Mouse (Mus musculus) CH12.LX (cell line): Measurements from ENCODE around the gene Col19a1. TPM values are rescaled to one million over a fixed set of nuclear protein-coding genes. Genes with fewer than 3 reads are reported as not detected.

Experiments
- DNase-seq: peaks from one replicate; pipeline ENCODE4 v3.0.0-alpha.2; 2013; ENCODE audit errors: extremely low read depth
- H3K27ac ChIP-seq: 2 replicates; pipeline ENCODE4 v1.5.1; 2012; ENCODE audit warnings: low read depth, mild to moderate bottlenecking, control low read depth, moderate library complexity; ENCODE audit not compliant: insufficient read depth
- H3K27me3 ChIP-seq: replicated peaks from 2 replicates; pipeline ENCODE3; 2012; ENCODE audit warnings: inconsistent platforms
- H3K36me3 ChIP-seq, 2 experiments: replicated peaks in 1 of 2; 2 replicates each; pipeline versions ENCODE3 to v1.6.1; 2012; ENCODE audit warnings: inconsistent platforms in 1 of 2, low read length in 1 of 2, mild to moderate bottlenecking in 1 of 2, mixed read lengths in 1 of 2, moderate library complexity in 1 of 2; ENCODE audit not compliant: control insufficient read depth in 1 of 2, insufficient read depth in 1 of 2
- H3K4me1 ChIP-seq, 2 experiments: 2 replicates each; pipeline ENCODE4 v1.6.1; 2012; ENCODE audit warnings: inconsistent platforms in 1 of 2, moderate library complexity in 1 of 2; ENCODE audit not compliant: insufficient read depth in 2 of 2, control insufficient read depth in 1 of 2
- H3K4me2 ChIP-seq: 2 replicates; pipeline ENCODE4 v1.6.1; 2012; ENCODE audit warnings: low read depth, mild to moderate bottlenecking, control low read depth; ENCODE audit not compliant: poor library complexity, insufficient read depth, severe bottlenecking
- H3K4me3 ChIP-seq, 3 experiments: fragments of 150-350 bp in 1 of 3; sonication (generic) in 1 of 3; replicated peaks in 1 of 3; 2 replicates each; pipeline versions ENCODE3 to v1.5.1; 2011 to 2012; ENCODE audit warnings: low read depth in 2 of 3, low read length in 2 of 3, mild to moderate bottlenecking in 2 of 3, moderate library complexity in 2 of 3, control low read depth in 1 of 3, improper control_type of control experiment in 1 of 3, inconsistent platforms in 1 of 3, mixed read lengths in 1 of 3; ENCODE audit not compliant: poor library complexity in 1 of 3
- H3K79me2 ChIP-seq: replicated peaks from 2 replicates; pipeline ENCODE4 v1.6.1; 2012; ENCODE audit warnings: mild to moderate bottlenecking, moderate library complexity; ENCODE audit not compliant: control insufficient read depth, poor library complexity, insufficient read depth, severe bottlenecking; ENCODE audit errors: extremely low read depth
- H3K9ac ChIP-seq: 2 replicates; pipeline ENCODE4 v1.6.1; 2012; ENCODE audit warnings: low read depth, mild to moderate bottlenecking, control low read depth, moderate library complexity; ENCODE audit not compliant: insufficient read depth
- H3K9me3 ChIP-seq: replicated peaks from 2 replicates; pipeline ENCODE3; 2012; ENCODE audit warnings: low read length, inconsistent platforms, mixed read lengths
- CTCF ChIP-seq, 2 experiments: IDR thresholded peaks in 1 of 2; conservative IDR thresholded peaks in 1 of 2; 2 replicates each; pipeline ENCODE4 v1.5.1; 2011 to 2012; ENCODE audit warnings: low read depth in 2 of 2, low read length in 2 of 2, improper control_type of control experiment in 1 of 2, inconsistent platforms in 1 of 2, mild to moderate bottlenecking in 1 of 2, moderate library complexity in 1 of 2
- E2F4 ChIP-seq: IDR thresholded peaks from 2 replicates; pipeline ENCODE4 v1.6.1; 2011; ENCODE audit warnings: low read depth, low read length, improper control_type of control experiment; ENCODE audit not compliant: insufficient replicate concordance
- ELF1 ChIP-seq: IDR thresholded peaks from 2 replicates; pipeline ENCODE4 v1.6.1; 2014; ENCODE audit warnings: low read depth, mild to moderate bottlenecking, inconsistent platforms, low read length, improper control_type of control experiment
- MXI1 ChIP-seq: IDR thresholded peaks from 2 replicates; pipeline ENCODE4 v1.6.1; 2011; ENCODE audit warnings: mild to moderate bottlenecking, low read depth, low read length, improper control_type of control experiment
- NRF1 ChIP-seq: IDR thresholded peaks from 2 replicates; pipeline ENCODE4 v1.6.1; 2014; ENCODE audit warnings: low read depth, mild to moderate bottlenecking, inconsistent platforms, low read length, improper control_type of control experiment, moderate library complexity
- PAX5 ChIP-seq: IDR thresholded peaks from 2 replicates; pipeline ENCODE4 v1.6.1; 2012; ENCODE audit warnings: low read length, inconsistent platforms, mixed read lengths
- SMC3 ChIP-seq: IDR thresholded peaks from 2 replicates; pipeline ENCODE4 v1.6.1; 2011; ENCODE audit warnings: low read depth, low read length, improper control_type of control experiment
- TCF12 ChIP-seq: IDR thresholded peaks from 2 replicates; pipeline ENCODE4 v1.6.1; 2014; ENCODE audit warnings: low read depth, mild to moderate bottlenecking, inconsistent platforms, low read length, improper control_type of control experiment
- UBTF ChIP-seq: IDR thresholded peaks from 2 replicates; pipeline ENCODE4 v1.6.1; 2012; ENCODE audit warnings: low read depth, mild to moderate bottlenecking, inconsistent platforms, low read length, improper control_type of control experiment, moderate library complexity
- ZKSCAN1 ChIP-seq: IDR thresholded peaks from 2 replicates; pipeline ENCODE4 v1.6.1; 2012; ENCODE audit warnings: low read depth, inconsistent platforms, low read length, improper control_type of control experiment, borderline replicate concordance
- ZNF384 ChIP-seq: IDR thresholded peaks from 2 replicates; pipeline ENCODE4 v1.6.1; 2012; ENCODE audit warnings: low read depth, low read length, improper control_type of control experiment, inconsistent platforms
- dilution Hi-C: fragments of 300-500 bp; cut with MboI; formaldehyde crosslinking; loops from 2 replicates; pipeline ENCODE4 v1.14.3; 2020; ENCODE audit warnings: low sequenced_read_pairs; ENCODE audit not compliant: extremely low pct_unique_long_range_greater_than_20kb, extremely low pct_ligation_motif_present
- in situ Hi-C: fragments of 300-500 bp; cut with MboI; formaldehyde crosslinking; loops from 3 replicates; pipeline ENCODE4 v1.14.3; 2019; ENCODE audit warnings: low sequenced_read_pairs, low pct_ligation_motif_present, low pct_unique_long_range_greater_than_20kb, mixed read lengths
- polyA plus RNA-seq: library from polyadenylated mRNA; unstranded; fragments of >175 nt; gene quantifications from 2 replicates; pipeline ENCODE4 v1.2.1, GENCODE M21; 2012; ENCODE audit warnings: low read depth; ENCODE audit not compliant: insufficient read length
- total RNA-seq, 2 experiments: library from RNA; depleted of rRNA; stranded (reverse); fragments of 300-350 nt in 1 of 2; fragments of >200 nt in 1 of 2; gene quantifications; 2 replicates each; pipeline ENCODE4 v1.2.3; 2012 to 2014

Gene Col19a1
- total and polyA plus RNA-seq, 3 experiments, result not detected

GRCm38 (mm10) chr1:24347621-24348160 is 239.6 kb downstream of the Col19a1 start:
- in situ Hi-C loops (no loop called here), dilution Hi-C loops (no loop called here)
- TF ChIP-seq NRF1, result no peak
- no peak for TF ChIP-seq TCF12
- TF ChIP-seq ZKSCAN1, result no peak
- TF ChIP-seq SMC3, result no peak
- TF ChIP-seq ZNF384, result no peak
- TF ChIP-seq ELF1, result no peak
- TF ChIP-seq PAX5, result no peak
- no peak for TF ChIP-seq MXI1
- no peak for TF ChIP-seq CTCF (conservative IDR thresholded peaks at IDR 0.05 in 1 of 2, IDR thresholded peaks at IDR 0.05 in 1 of 2; ENCODE audit: low read depth in 2 of 2, low read length in 2 of 2)
- no peaks in the 10 kb centered on the region for H3K9me3 ChIP-seq
- H3K36me3 ChIP-seq, result no peaks in the 10 kb centered on the region
- H3K27me3 ChIP-seq, result no peaks in the 10 kb centered on the region
- H3K4me1 ChIP-seq, result no peaks in the 10 kb centered on the region
- H3K79me2 ChIP-seq, result no peaks in the 10 kb centered on the region
- no peak overlapping the region for H3K4me2 ChIP-seq
- H3K27ac ChIP-seq, result no peak overlapping the region
- no peak overlapping the region for H3K9ac ChIP-seq
- DNase-seq, result no peak
- no peak overlapping the region for H3K4me3 ChIP-seq

- DNase-seq, result no peak
- Histone ChIP-seq H3K27ac (no peak overlapping the region), H3K4me1 (no peaks in the 10 kb centered on the region), H3K9ac (no peak overlapping the region), H3K79me2 (no peaks in the 10 kb centered on the region), H3K4me2 (no peak overlapping the region), H3K27me3 (no peaks in the 10 kb centered on the region), H3K9me3 (no peaks in the 10 kb centered on the region), H3K36me3 (no peaks in the 10 kb centered on the region), H3K4me3 (no peak overlapping the region)
- no peak for TF ChIP-seq E2F4
- TF ChIP-seq CTCF (conservative IDR thresholded peaks at IDR 0.05 in 1 of 2, IDR thresholded peaks at IDR 0.05 in 1 of 2; ENCODE audit: low read depth in 2 of 2, low read length in 2 of 2), result peak in 1 of 2 experiments; percentile 52; a peak in 2 of 4 replicates
- in situ Hi-C loops, result no loop called here
- dilution Hi-C loops, result no loop called here
Measured at GRCm38 (mm10) chr1:24337556-24338275, 249.6 kb downstream of the Col19a1 start.

- DNase-seq, result no peak
- dilution Hi-C loops, result no loop called here
Measured at GRCm38 (mm10) chr1:24336051-24336450, 251.2 kb downstream of the Col19a1 start.

More at GRCm38 (mm10) chr1:24336051-24336450, 251.2 kb downstream of the Col19a1 start:
- no peaks in the 10 kb centered on the region for H3K27me3 ChIP-seq
- H3K4me3 ChIP-seq, result no peak overlapping the region
- in situ Hi-C loops, result no loop called here
- no peaks in the 10 kb centered on the region for H3K36me3 ChIP-seq
- H3K4me2 ChIP-seq, result no peak overlapping the region
- no peaks in the 10 kb centered on the region for H3K9me3 ChIP-seq
- H3K79me2 ChIP-seq, result no peaks in the 10 kb centered on the region
- no peak overlapping the region for H3K27ac ChIP-seq
- no peak for TF ChIP-seq UBTF
- no peak for TF ChIP-seq ZKSCAN1
- no peak overlapping the region for H3K9ac ChIP-seq
- H3K4me1 ChIP-seq, result no peaks in the 10 kb centered on the region
